Mouse (Mus musculus) forebrain, embryonic 16.5 days (tissue): ENCODE measurements around the gene Pagr1b. TPM values are rescaled to one million over a fixed set of nuclear protein-coding genes. Genes with fewer than 3 reads are reported as not detected.

Source experiments
- ATAC-seq: fragments of 200-750 bp; cut with Nextera tagmentation; 2 replicates; pipeline ENCODE4 v1.8.0; 2017; ENCODE audit warnings: mild to moderate bottlenecking, moderate library complexity
- H3K27ac ChIP-seq: fragments of 300-500 bp; sonication (generic); 2 replicates; pipeline ENCODE4 v1.5.1; 2014; ENCODE audit warnings: low read length, control low read depth
- H3K27me3 ChIP-seq: fragments of 300-500 bp; sonication (generic); replicated peaks from 2 replicates; pipeline ENCODE4 v1.6.1; 2014; ENCODE audit warnings: low read length; ENCODE audit not compliant: control insufficient read depth, insufficient read depth
- H3K36me3 ChIP-seq: fragments of 300-500 bp; sonication (generic); 2 replicates; pipeline ENCODE4 v1.6.1; 2014; ENCODE audit not compliant: control insufficient read depth, insufficient read depth
- H3K4me1 ChIP-seq: fragments of 300-500 bp; sonication (generic); replicated peaks from 2 replicates; pipeline ENCODE4 v1.6.1; 2014; ENCODE audit warnings: low read length; ENCODE audit not compliant: control insufficient read depth, insufficient read depth
- H3K4me2 ChIP-seq: fragments of 300-500 bp; sonication (generic); 2 replicates; pipeline ENCODE4 v1.6.1; 2014; ENCODE audit warnings: mild to moderate bottlenecking, low read length, control low read depth
- H3K4me3 ChIP-seq: fragments of 300-500 bp; sonication (generic); replicated peaks from 2 replicates; pipeline ENCODE4 v1.5.1; 2014; ENCODE audit warnings: mild to moderate bottlenecking, low read length, control low read depth
- H3K9ac ChIP-seq: fragments of 300-500 bp; sonication (generic); replicated peaks from 2 replicates; pipeline ENCODE4 v1.6.1; 2014; ENCODE audit warnings: low read depth, low read length, control low read depth
- H3K9me3 ChIP-seq: fragments of 300-500 bp; sonication (generic); 2 replicates; pipeline ENCODE4 v1.6.1; 2016; ENCODE audit warnings: low read length; ENCODE audit not compliant: control insufficient read depth
- WGBS: fragments of 180-500 bp; shearing (Covaris S2); extraction: QIAGEN DNeasy Blood & Tissue Kit; methylation state at CpG from one replicate; pipeline ENCODE4 v1.1.7; 2014; 5-methylcytosine and 5-hydroxymethylcytosine counted together
- polyA plus RNA-seq: library from polyadenylated mRNA; unstranded; fragments of >200 nt; fragmentation: Nextera tagmentation; extraction: Ambion mirVana; gene quantifications from 2 replicates; pipeline ENCODE4 v1.2.1, GENCODE M21; 2015

Gene Pagr1b
- polyA plus RNA-seq, 1 experiment from 2014 or later: not detected

GRCm38 (mm10) chr7:127008239-127009019, 7.9 kb downstream of the Pagr1b start:
- WGBS: 62% methylated on average over 9 of the region's 9 CpGs
- peak; percentile 91 for ATAC-seq
- H3K27me3 ChIP-seq: no peaks in the 10 kb centered on the region
- H3K36me3 ChIP-seq: peaks cover 4% of the 10 kb centered on the region; the same call in 1 of the 2 replicates
- no peak overlapping the region for H3K4me3 ChIP-seq
- peak overlapping the region; percentile 91 for H3K27ac ChIP-seq
- no peak overlapping the region for H3K4me2 ChIP-seq
- no peaks in the 10 kb centered on the region for H3K9me3 ChIP-seq
- 0 out of 2 replicates have a peak overlapping the region, but pooled peaks have one; percentile 19 for H3K9ac ChIP-seq
- H3K4me1 ChIP-seq: peaks cover 13% of the 10 kb centered on the region

- Histone ChIP-seq H3K9ac (no peak overlapping the region), H3K27ac (peak overlapping the region; percentile 39; the same call in 1 of the 2 replicates), H3K9me3 (no peaks in the 10 kb centered on the region), H3K4me3 (no peak overlapping the region), H3K4me2 (no peak overlapping the region), H3K36me3 (no peaks in the 10 kb centered on the region), H3K4me1 (peaks cover 13% of the 10 kb centered on the region), H3K27me3 (no peaks in the 10 kb centered on the region)
- ATAC-seq: no peak
- WGBS: 84% methylated on average over 6 of the region's 6 CpGs
These were observed 8.8 kb downstream of the Pagr1b start for GRCm38 (mm10) chr7:127007313-127008024.

DNA sequence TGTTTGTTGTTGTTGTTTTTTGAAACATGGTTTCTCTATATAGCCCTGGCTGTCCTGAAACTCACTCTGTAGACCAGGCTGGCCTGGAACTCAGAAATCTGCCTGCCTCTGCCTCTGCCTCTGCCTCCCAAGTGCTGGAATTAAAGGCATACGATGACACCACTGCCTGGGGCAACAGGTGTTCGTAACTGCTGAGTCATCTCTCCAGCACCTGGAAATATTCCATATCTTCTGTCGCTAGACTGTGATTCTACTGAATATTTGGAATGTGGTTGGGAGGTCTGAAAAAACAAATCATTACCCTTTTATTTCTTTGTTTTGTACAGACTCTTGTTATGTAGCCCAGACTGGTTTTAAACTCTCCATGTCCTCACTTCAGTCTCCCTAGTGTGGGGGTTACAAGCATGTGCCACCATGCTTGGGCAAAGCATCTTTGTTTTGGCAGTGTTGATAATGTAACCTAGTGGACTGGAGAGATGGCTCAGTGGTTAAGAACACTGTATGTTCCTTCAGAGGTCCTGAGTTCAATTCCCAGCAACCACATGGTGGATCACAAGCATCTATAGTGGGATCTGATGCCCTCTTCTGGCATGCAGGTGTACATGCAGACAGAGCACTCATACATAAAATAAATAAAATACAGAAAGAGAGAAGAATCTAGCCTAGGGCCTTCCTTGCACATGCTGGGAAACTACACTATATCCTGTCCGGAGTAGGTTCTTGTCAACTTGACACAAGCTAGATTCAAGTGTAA, 12.0 kb downstream of the Pagr1b start:
- H3K9me3 ChIP-seq: no peaks in the 10 kb centered on the region
- 89% methylated on average over 4 of the region's 4 CpGs for WGBS
- H3K4me1 ChIP-seq: peaks cover 13% of the 10 kb centered on the region
- ATAC-seq: no peak
- no peaks in the 10 kb centered on the region for H3K27me3 ChIP-seq
- no peak overlapping the region for H3K4me3 ChIP-seq
- H3K9ac ChIP-seq: no peak overlapping the region
- no peaks in the 10 kb centered on the region for H3K36me3 ChIP-seq
- H3K27ac ChIP-seq: no peak overlapping the region
- H3K4me2 ChIP-seq: no peak overlapping the region

GRCm38 (mm10) chr7:127003620-127004019, 12.7 kb downstream of the Pagr1b start:
- WGBS: 86% methylated on average over 5 of the region's 5 CpGs
- Histone ChIP-seq H3K4me1 (peaks cover 8% of the 10 kb centered on the region), H3K4me3 (no peak overlapping the region), H3K4me2 (no peak overlapping the region), H3K9me3 (no peaks in the 10 kb centered on the region), H3K27me3 (no peaks in the 10 kb centered on the region), H3K36me3 (no peaks in the 10 kb centered on the region), H3K27ac (no peak overlapping the region), H3K9ac (no peak overlapping the region)
- no peak for ATAC-seq

DNA sequence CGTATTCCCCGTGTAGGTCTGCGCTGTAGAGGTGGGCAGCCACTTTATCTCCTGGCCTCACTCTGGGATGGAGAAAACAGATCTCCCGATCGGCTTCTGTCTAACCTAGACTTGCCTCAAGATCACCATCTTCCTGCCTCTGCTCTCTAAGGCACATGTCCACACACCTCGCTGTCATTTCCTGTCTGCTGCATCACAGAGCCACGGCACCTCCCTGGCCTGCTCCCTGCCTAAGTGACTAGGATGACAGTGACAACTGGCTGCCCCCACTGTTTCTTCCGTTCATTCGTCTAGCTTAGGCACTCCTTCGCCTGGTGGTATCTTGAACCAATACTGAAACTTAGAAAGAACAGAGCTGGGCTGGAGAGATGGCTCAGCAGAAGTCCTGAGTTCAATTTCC, 16.7 kb downstream of the Pagr1b start:
- Histone ChIP-seq H3K4me3 (no peak overlapping the region), H3K9ac (no peak overlapping the region), H3K36me3 (no peaks in the 10 kb centered on the region), H3K4me1 (no peaks in the 10 kb centered on the region), H3K9me3 (no peaks in the 10 kb centered on the region), H3K27me3 (no peaks in the 10 kb centered on the region), H3K4me2 (no peak overlapping the region), H3K27ac (no peak overlapping the region)
- WGBS: 91% methylated on average over 10 of the region's 10 CpGs
- ATAC-seq: no peak

DNA sequence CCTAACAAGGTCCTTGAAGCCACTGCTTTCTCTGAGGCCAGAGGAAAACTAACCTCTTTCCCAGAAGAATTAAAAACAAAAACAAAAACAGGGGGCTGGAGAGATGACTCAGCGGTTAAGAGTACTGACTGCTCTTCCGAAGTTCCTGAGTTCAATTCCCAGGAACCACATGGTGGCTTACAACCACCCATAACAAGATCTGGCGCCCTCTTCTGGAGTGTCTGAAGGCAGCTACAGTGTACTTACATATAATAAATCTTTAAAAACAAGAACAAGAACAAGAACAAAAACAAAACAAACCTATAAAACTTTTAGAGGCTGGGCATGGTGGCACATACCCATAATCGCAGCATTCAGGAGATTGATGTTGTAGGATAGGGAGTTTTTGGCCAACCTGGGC, 19.8 kb downstream of the Pagr1b start:
- no peak overlapping the region for H3K9ac ChIP-seq
- H3K27me3 ChIP-seq: no peaks in the 10 kb centered on the region
- H3K27ac ChIP-seq: no peak overlapping the region
- WGBS: 88% methylated on average over 4 of the region's 4 CpGs
- no peak overlapping the region for H3K4me3 ChIP-seq
- no peak overlapping the region for H3K4me2 ChIP-seq
- no peaks in the 10 kb centered on the region for H3K9me3 ChIP-seq
- no peaks in the 10 kb centered on the region for H3K4me1 ChIP-seq
- ATAC-seq: no peak
- no peaks in the 10 kb centered on the region for H3K36me3 ChIP-seq

DNA sequence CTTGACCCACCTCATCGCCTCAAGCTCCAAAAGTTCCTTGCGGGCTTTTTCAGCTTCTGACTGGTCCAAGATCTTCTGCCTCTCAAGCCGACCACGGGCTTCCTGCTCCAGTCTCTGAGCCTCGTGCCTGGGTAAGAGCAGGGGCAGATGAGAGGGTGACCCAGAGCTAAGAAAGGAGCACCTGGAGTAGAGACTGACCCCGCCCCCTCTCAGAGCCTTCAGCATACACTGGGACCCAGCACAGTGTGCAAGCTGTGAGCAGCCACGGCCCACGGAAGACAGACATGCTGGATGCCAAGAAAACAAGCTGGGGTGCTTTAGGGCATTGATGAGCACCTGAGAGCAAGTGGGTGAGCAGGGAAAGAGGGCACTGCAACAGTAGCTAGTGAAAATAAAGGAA, 27.5 kb downstream of the Pagr1b start:
- Histone ChIP-seq H3K4me2 (no peak overlapping the region), H3K9ac (no peak overlapping the region), H3K4me1 (no peaks in the 10 kb centered on the region), H3K9me3 (no peaks in the 10 kb centered on the region), H3K36me3 (no peaks in the 10 kb centered on the region), H3K27ac (no peak overlapping the region), H3K27me3 (no peaks in the 10 kb centered on the region), H3K4me3 (no peak overlapping the region)
- 68% methylated on average over 8 of the region's 8 CpGs for WGBS
- no peak for ATAC-seq

- no peak for ATAC-seq
- Histone ChIP-seq H3K4me2 (no peak overlapping the region), H3K36me3 (no peaks in the 10 kb centered on the region), H3K4me1 (no peaks in the 10 kb centered on the region), H3K4me3 (no peak overlapping the region), H3K27me3 (no peaks in the 10 kb centered on the region), H3K9ac (no peak overlapping the region), H3K27ac (no peak overlapping the region), H3K9me3 (no peaks in the 10 kb centered on the region)
- WGBS: 36% methylated on average over 9 of the region's 9 CpGs
These were observed 30.0 kb downstream of the Pagr1b start for GRCm38 (mm10) chr7:126986319-126986718.
